Mouse (Mus musculus) mammary gland, adult 2 months (tissue): ENCODE results near the gene Gm8104. TPM values are rescaled to one million over a fixed set of nuclear protein-coding genes. Genes with fewer than 3 reads are reported as not detected.

Source experiments
- polyA plus RNA-seq: library from polyadenylated mRNA; depleted of rRNA; stranded (reverse); fragments of >200 nt; gene quantifications from 2 replicates; pipeline ENCODE4 v1.2.3, GENCODE M21; 2012; ENCODE audit warnings: low replicate concordance; rRNA removed

Gm8104 gene
- polyA plus RNA-seq, result not detected in 2 replicates

DNA sequence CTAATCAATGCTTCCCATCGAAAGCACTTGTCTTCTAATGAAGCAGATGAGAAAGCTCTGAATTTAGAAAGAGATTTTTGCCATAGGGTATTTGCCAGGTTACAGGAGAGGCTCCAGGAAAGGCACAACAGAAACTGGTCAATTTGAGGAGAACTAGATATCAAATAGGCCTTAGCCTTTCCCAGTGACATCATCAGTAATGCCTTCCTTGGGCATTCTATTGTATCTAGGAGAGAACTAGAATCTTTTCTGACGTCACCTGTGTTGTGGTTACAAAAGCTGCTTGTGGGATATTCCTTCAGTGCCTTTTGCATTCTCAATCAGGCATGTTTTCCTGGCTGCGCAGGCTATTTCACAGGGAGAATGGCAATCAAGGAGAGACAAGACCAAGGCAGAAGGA lies at the start of gene Gm8104:
Gene Gm8104, plus strand, starts transcription at position 301 of the 400 bp plus-strand sequence.

DNA sequence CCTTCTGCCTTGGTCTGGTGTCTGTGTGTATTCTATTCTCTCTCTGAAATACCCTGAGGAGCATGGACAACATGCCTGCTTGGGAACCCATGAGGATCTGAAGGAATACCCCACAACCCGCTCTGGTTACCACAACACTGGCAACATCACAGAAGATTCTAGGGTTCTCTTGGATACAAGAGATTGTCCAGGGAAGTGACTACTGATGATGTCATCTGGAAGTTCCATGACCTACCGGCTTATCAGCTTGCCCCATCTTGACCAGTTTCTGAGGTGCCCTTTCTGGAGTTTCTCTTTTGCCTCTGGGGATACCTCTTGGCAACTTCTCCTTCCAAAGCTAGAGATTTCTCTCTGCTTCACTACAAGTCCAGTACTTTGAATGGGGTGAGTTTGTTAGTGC lies 23.9 kb upstream of the Gm8104 start, which contains the start of gene Gm8094:
Gene Gm8094, minus strand, starts transcription at position 101 of the 400 bp plus-strand sequence.

Other genes with a start within 250 kb of the Gm8104 start
- not detected in 2 replicates for gene Gm21977, start 247.1 kb upstream of the Gm8104 start, polyA plus RNA-seq
- not detected in 2 replicates for gene Gm8082, start 107.0 kb upstream of the Gm8104 start, polyA plus RNA-seq
- not detected in 2 replicates for gene Gm10376, start 85.0 kb upstream of the Gm8104 start, polyA plus RNA-seq
- gene Gm8094, start 24.0 kb upstream of the Gm8104 start, polyA plus RNA-seq, result not detected in 2 replicates
- not detected in 2 replicates for gene Gm7233, start 79.3 kb downstream of the Gm8104 start, polyA plus RNA-seq
- gene Gm8122, start 134.7 kb downstream of the Gm8104 start, polyA plus RNA-seq, result not detected in 2 replicates
- not detected in 2 replicates for gene Gm8126, start 158.0 kb downstream of the Gm8104 start, polyA plus RNA-seq
- gene Gm9732, start 174.4 kb downstream of the Gm8104 start, polyA plus RNA-seq, result not detected in 2 replicates
- not detected in 2 replicates for gene Gm8127, start 193.2 kb downstream of the Gm8104 start, polyA plus RNA-seq
- not detected in 2 replicates for gene 1700001F09Rik, start 247.2 kb downstream of the Gm8104 start, polyA plus RNA-seq